Comparison of ENCODE assay signal across 7 mouse cellular contexts in genomic region chr6:124662477-124663423, GRCm38 (mm10). TPM values are rescaled to one million over a fixed set of nuclear protein-coding genes. Genes with fewer than 3 reads are reported as not detected.
DNase-seq lines count a peak whose midpoint lies in the region; ATAC-seq lines count a peak whose summit lies in the region.

TSS of gene Lpcat3 (plus strand) at chr6:124663027.

- H3K4me1 ChIP-seq in intestine, embryonic 16.5 days (ENCODE audit: control insufficient read depth, insufficient read depth, low read length), result 0 out of 2 replicates have a peak, but pooled peaks cover 7% of the 10 kb centered on the region
- no peaks in the 10 kb centered on the region; the same call in 1 of the 2 replicates for H3K4me1 ChIP-seq in midbrain, embryonic 11.5 days (ENCODE audit: control insufficient read depth, insufficient read depth, low read length)

- under 1% methylated on average over 71 of the region's 87 CpGs for WGBS in intestine, embryonic 16.5 days
- whole genome bisulfite sequencing in midbrain, embryonic 11.5 days, result under 1% methylated on average over 62 of the region's 87 CpGs

- H3K9me3 ChIP-seq in intestine, embryonic 16.5 days (ENCODE audit: control insufficient read depth, low read length), result no peaks in the 10 kb centered on the region
- H3K9me3 ChIP-seq in midbrain, embryonic 11.5 days (ENCODE audit: control insufficient read depth, low read length), result no peaks in the 10 kb centered on the region

- no peaks in the 10 kb centered on the region for H3K27me3 ChIP-seq in intestine, embryonic 16.5 days (replicated peaks; ENCODE audit: control insufficient read depth, insufficient read depth, low read length)
- H3K27me3 ChIP-seq in midbrain, embryonic 11.5 days (ENCODE audit: control insufficient read depth, insufficient read depth, low read length), result no peaks in the 10 kb centered on the region

- peak; percentile 99 for DNase-seq in adrenal gland, adult 8-10 months
- DNase-seq in embryo, embryonic 9.5 days (ENCODE audit: extremely low spot score), result peak; percentile 99
- peak; percentile 91 to 97 for DNase-seq in gastrocnemius, postnatal 4 days (ENCODE audit: low spot score in 2 of 2)
- peak; percentile 97 to 98 for DNase-seq in left cerebral cortex, postnatal 36 days (ENCODE audit: low spot score in 2 of 2)
- DNase-seq in midbrain, embryonic 11.5 days (ENCODE audit: low spot score, missing footprints), result peak; percentile 99
- DNase-seq in skeletal muscle tissue, adult 2 months (ENCODE audit: low read depth, low spot score), result peak; percentile 95

- H3K9ac ChIP-seq in intestine, embryonic 16.5 days (ENCODE audit: low read depth, low read length), result peak within 1 kb of the TSS; percentile 82
- H3K9ac ChIP-seq in midbrain, embryonic 11.5 days (ENCODE audit: low read length), result peak within 1 kb of the TSS; percentile 67

- H3K4me2 ChIP-seq in intestine, embryonic 16.5 days (ENCODE audit: low read depth, low read length), result peak within 1 kb of the TSS; percentile 71
- H3K4me2 ChIP-seq in midbrain, embryonic 11.5 days, result peak within 1 kb of the TSS; percentile 70

- intact Hi-C loops in left cerebral cortex, postnatal 36 days (cut with DNase I), result loop anchor here (1.0 to 5.0 kb wide), 3 partner anchors 40 to 97 kb away; partner anchors contain the start of gene Grcc10

- peak within 1 kb of the TSS; percentile 78 for H3K4me3 ChIP-seq in intestine, embryonic 16.5 days (ENCODE audit: low read length)
- H3K4me3 ChIP-seq in midbrain, embryonic 11.5 days (ENCODE audit: low read depth, low read length), result peak within 1 kb of the TSS; percentile 67

- no peaks in the 10 kb centered on the region for H3K36me3 ChIP-seq in intestine, embryonic 16.5 days (ENCODE audit: control insufficient read depth, insufficient read depth, low read length)
- H3K36me3 ChIP-seq in midbrain, embryonic 11.5 days (ENCODE audit: control insufficient read depth, insufficient read depth, low read length), result no peaks in the 10 kb centered on the region

- peak; percentile 97 for ATAC-seq in intestine, embryonic 16.5 days
- peak; percentile 97 for ATAC-seq in midbrain, embryonic 11.5 days (ENCODE audit: low FRiP score)

- H3K27ac ChIP-seq in intestine, embryonic 16.5 days (ENCODE audit: low read length), result peak within 1 kb of the TSS; percentile 84
- peak within 1 kb of the TSS; percentile 51; the same call in 1 of the 2 replicates for H3K27ac ChIP-seq in midbrain, embryonic 11.5 days (ENCODE audit: low read depth, low read length)

RNA-seq across cellular contexts. Expression of gene Lpcat3, which starts in this region (rescaled TPM):
- total RNA-seq in adrenal gland, adult 8-10 months (2022), result 100 to 1,000 TPM in 1 of 4 experiments, 10 to 100 TPM in 3; 75.1 to 111 (median 90.7) TPM
- 10 to 100 TPM; 37.9 to 43.1 TPM for total RNA-seq in gastrocnemius, postnatal 4 days (2021)
- 195 and 219 TPM in 2 replicates for polyA plus RNA-seq in intestine, embryonic 16.5 days (2015; fragmentation: Nextera tagmentation; extraction: Ambion mirVana)
- total RNA-seq in left cerebral cortex, postnatal 36 days (2021), result 10 to 100 TPM; 20.9 to 23.0 TPM
- polyA plus RNA-seq in midbrain, embryonic 11.5 days (2014; fragmentation: Nextera tagmentation; extraction: Ambion mirVana), result 30.9 and 32.3 TPM in 2 replicates

Comparison
In these comparisons a context has a peak if more than half of its experiments do, and no peak if none do; other contexts are left out.
1. Peak in every context shown above with its lines: DNase-seq, ATAC-seq, H3K4me3 ChIP-seq and H3K27ac ChIP-seq.